Mouse (Mus musculus) intestine, postnatal 0 days (tissue): ENCODE measurements around the gene Acot4. TPM values are rescaled to one million over a fixed set of nuclear protein-coding genes. Genes with fewer than 3 reads are reported as not detected.
"Not testable (repeated sequence)": the region's sequence is repeated elsewhere in the genome, so short reads cannot be mapped to it uniquely, and the experiment has no call there.

Experiments used
- ATAC-seq: fragments of 200-750 bp; cut with Nextera tagmentation; 2 replicates; pipeline ENCODE4 v1.8.0; 2017; ENCODE audit warnings: mild to moderate bottlenecking, moderate TSS enrichment, moderate library complexity
- H3K27ac ChIP-seq: fragments of 300-500 bp; sonication (generic); 2 replicates; pipeline ENCODE4 v1.5.1; 2014; ENCODE audit warnings: mild to moderate bottlenecking, low read depth, low read length, moderate library complexity
- H3K27me3 ChIP-seq: fragments of 300-500 bp; sonication (generic); replicated peaks from 2 replicates; pipeline ENCODE4 v1.6.1; 2014; ENCODE audit warnings: low read length, mixed read lengths; ENCODE audit not compliant: control insufficient read depth, insufficient read depth
- H3K36me3 ChIP-seq: fragments of 300-500 bp; sonication (generic); 2 replicates; pipeline ENCODE4 v1.6.1; 2014; ENCODE audit warnings: mild to moderate bottlenecking, moderate library complexity; ENCODE audit not compliant: control insufficient read depth, insufficient read depth
- H3K4me1 ChIP-seq: fragments of 300-500 bp; sonication (generic); replicated peaks from 2 replicates; pipeline ENCODE4 v1.6.1; 2014; ENCODE audit warnings: antibody characterized with exemption, low read length, mixed read lengths; ENCODE audit not compliant: control insufficient read depth, insufficient read depth
- H3K4me2 ChIP-seq: fragments of 300-500 bp; sonication (generic); replicated peaks from 2 replicates; pipeline ENCODE4 v1.6.1; 2014; ENCODE audit warnings: low read depth, mild to moderate bottlenecking, moderate library complexity
- H3K4me3 ChIP-seq: fragments of 300-500 bp; sonication (generic); 2 replicates; pipeline ENCODE4 v1.5.1; 2014; ENCODE audit warnings: low read depth, low read length
- H3K9ac ChIP-seq: fragments of 300-500 bp; sonication (generic); 2 replicates; pipeline ENCODE4 v1.6.1; 2014; ENCODE audit warnings: mild to moderate bottlenecking, low read depth, low read length
- H3K9me3 ChIP-seq: fragments of 300-500 bp; sonication (generic); 2 replicates; pipeline ENCODE4 v1.6.1; 2016; ENCODE audit warnings: mixed run types; ENCODE audit not compliant: control insufficient read depth
- CTCF ChIP-seq: sonication (generic); IDR thresholded peaks from 2 replicates; pipeline ENCODE4 v1.5.1; 2016; ENCODE audit warnings: low read depth, mild to moderate bottlenecking, control low read depth, antibody characterized with exemption, moderate library complexity
- WGBS: fragments of 180-500 bp; shearing (Covaris S2); extraction: QIAGEN DNeasy Blood & Tissue Kit; methylation state at CpG from one replicate; pipeline ENCODE4 v1.1.7; 2014; 5-methylcytosine and 5-hydroxymethylcytosine counted together
- polyA plus RNA-seq: library from polyadenylated mRNA; unstranded; fragments of >200 nt; fragmentation: Nextera tagmentation; extraction: Ambion mirVana; gene quantifications from 2 replicates; pipeline ENCODE4 v1.2.1, GENCODE M21; 2015

Acot4 gene
- polyA plus RNA-seq, 1 experiment from 2014 or later: 45.2 TPM

GRCm38 (mm10) chr12:84011251-84012040, 26.7 kb upstream of the Acot4 start:
- TF ChIP-seq CTCF: no peak
- H3K9me3 ChIP-seq: no peaks in the 10 kb centered on the region
- H3K9ac ChIP-seq: no peak overlapping the region
- H3K4me2 ChIP-seq: peak overlapping the region; percentile 72
- H3K27me3 ChIP-seq: no peaks in the 10 kb centered on the region
- peak overlapping the region; percentile 49 for H3K4me3 ChIP-seq
- H3K36me3 ChIP-seq: peaks cover 14% of the 10 kb centered on the region
- 45% methylated on average over 12 of the region's 12 CpGs for WGBS
- H3K4me1 ChIP-seq: no peaks in the 10 kb centered on the region
- H3K27ac ChIP-seq: no peak overlapping the region
- no peak for ATAC-seq

- no peaks in the 10 kb centered on the region for H3K9me3 ChIP-seq
- H3K9ac ChIP-seq: no peak overlapping the region
- WGBS: 64% methylated on average over 6 of the region's 6 CpGs
- H3K4me3 ChIP-seq: no peak overlapping the region
- TF ChIP-seq CTCF: peak; percentile 62
- no peak overlapping the region for H3K27ac ChIP-seq
- ATAC-seq: no peak
- no peaks in the 10 kb centered on the region for H3K4me1 ChIP-seq
- H3K4me2 ChIP-seq: peak overlapping the region; percentile 21; the same call in 1 of the 2 replicates
- peaks cover 14% of the 10 kb centered on the region for H3K36me3 ChIP-seq
- no peaks in the 10 kb centered on the region for H3K27me3 ChIP-seq
These were observed 25.0 kb upstream of the Acot4 start for GRCm38 (mm10) chr12:84013130-84013529.

- H3K4me1 ChIP-seq: no peaks in the 10 kb centered on the region
- no peak for ATAC-seq
- TF ChIP-seq CTCF: no peak
- H3K27ac ChIP-seq: no peak overlapping the region
- no peak overlapping the region for H3K4me2 ChIP-seq
- H3K9me3 ChIP-seq: no peaks in the 10 kb centered on the region
- peaks cover 14% of the 10 kb centered on the region for H3K36me3 ChIP-seq
- H3K9ac ChIP-seq: no peak overlapping the region
- H3K27me3 ChIP-seq: no peaks in the 10 kb centered on the region
- 79% methylated on average over 7 of the region's 7 CpGs for WGBS
- no peak overlapping the region for H3K4me3 ChIP-seq
These were observed 24.5 kb upstream of the Acot4 start for GRCm38 (mm10) chr12:84013701-84014100.

GRCm38 (mm10) chr12:84020528-84020927, 17.7 kb upstream of the Acot4 start:
- not testable (repeated sequence) for H3K4me2 ChIP-seq, H3K4me1 ChIP-seq, H3K36me3 ChIP-seq, H3K9ac ChIP-seq, H3K27me3 ChIP-seq, H3K9me3 ChIP-seq, H3K4me3 ChIP-seq
- peak overlapping the region; percentile 46; the same call in 1 of the 2 replicates for H3K27ac ChIP-seq
- peak; percentile 89 for ATAC-seq
- 29% methylated on average over 7 of the region's 7 CpGs for WGBS

- H3K4me1 ChIP-seq, H3K27me3 ChIP-seq, H3K9me3 ChIP-seq, H3K9ac ChIP-seq, H3K27ac ChIP-seq, H3K36me3 ChIP-seq, H3K4me2 ChIP-seq, H3K4me3 ChIP-seq, ATAC-seq: not testable (repeated sequence)
- 78% methylated on average over 4 of the region's 4 CpGs for WGBS
These were observed 15.9 kb upstream of the Acot4 start for GRCm38 (mm10) chr12:84022266-84022665.

- peak overlapping the region; percentile 11; the same call in 1 of the 2 replicates for H3K27ac ChIP-seq
These were observed 15.0 kb upstream of the Acot4 start for GRCm38 (mm10) chr12:84023052-84023745.

More at GRCm38 (mm10) chr12:84023052-84023745, 15.0 kb upstream of the Acot4 start:
- no peaks in the 10 kb centered on the region for H3K27me3 ChIP-seq
- WGBS: 61% methylated on average over 9 of the region's 9 CpGs
- no peak overlapping the region for H3K4me3 ChIP-seq
- H3K9me3 ChIP-seq: no peaks in the 10 kb centered on the region
- H3K36me3 ChIP-seq: no peaks in the 10 kb centered on the region
- no peak for TF ChIP-seq CTCF
- H3K4me2 ChIP-seq: no peak overlapping the region
- no peaks in the 10 kb centered on the region for H3K4me1 ChIP-seq
- H3K9ac ChIP-seq: no peak overlapping the region
- ATAC-seq: peak; percentile 75
